Mouse (Mus musculus): ENCODE data around the gene Gpank1. TPM values are rescaled to one million over a fixed set of nuclear protein-coding genes. Genes with fewer than 3 reads are reported as not detected.

The Gpank1 gene
- total RNA-seq, 1 experiment from 2014 or later = 19.0 TPM

- DNase-seq = no peak
These were observed 10.4 kb downstream of the Gpank1 start, which contains the start of gene Apom for GRCm38 (mm10) chr17:35131500-35132173. TSS of gene Apom (minus strand) at chr17:35132050.

GRCm38 (mm10) chr17:35132174-35132560 lies 10.9 kb downstream of the Gpank1 start:
- no peak for DNase-seq

- no peak for DNase-seq
These were observed 12.3 kb downstream of the Gpank1 start for GRCm38 (mm10) chr17:35133517-35133916.

- peak; percentile 93 for DNase-seq
These were observed 13.7 kb downstream of the Gpank1 start, which contains the start of gene Bag6 for GRCm38 (mm10) chr17:35134801-35135590. TSS of gene Bag6 (plus strand) at chr17:35135178.

GRCm38 (mm10) chr17:35135591-35136320 lies 14.5 kb downstream of the Gpank1 start:
- no peak for DNase-seq

- DNase-seq = no peak
These were observed 18.0 kb downstream of the Gpank1 start for GRCm38 (mm10) chr17:35139269-35139668.

GRCm38 (mm10) chr17:35140490-35140996 lies 19.3 kb downstream of the Gpank1 start:
- DNase-seq = peak; percentile 47

GRCm38 (mm10) chr17:35141971-35142370 lies 20.7 kb downstream of the Gpank1 start:
- peak; percentile 84 for DNase-seq

GRCm38 (mm10) chr17:35146139-35146538 lies 24.9 kb downstream of the Gpank1 start:
- DNase-seq = no peak

GRCm38 (mm10) chr17:35147348-35147747 lies 26.1 kb downstream of the Gpank1 start:
- no peak for DNase-seq

GRCm38 (mm10) chr17:35147922-35148639 lies 26.8 kb downstream of the Gpank1 start:
- no peak for DNase-seq

- no peak for DNase-seq
These were observed 30.9 kb downstream of the Gpank1 start for GRCm38 (mm10) chr17:35152121-35152520.

- no peak for DNase-seq
These were observed 31.8 kb downstream of the Gpank1 start for GRCm38 (mm10) chr17:35153077-35153476.

GRCm38 (mm10) chr17:35153931-35154330 lies 32.7 kb downstream of the Gpank1 start:
- no peak for DNase-seq

GRCm38 (mm10) chr17:35154616-35155015 lies 33.4 kb downstream of the Gpank1 start:
- no peak for DNase-seq

GRCm38 (mm10) chr17:35155451-35155850 lies 34.2 kb downstream of the Gpank1 start:
- DNase-seq = no peak

GRCm38 (mm10) chr17:35156461-35157200 lies 35.4 kb downstream of the Gpank1 start:
- no peak for DNase-seq

- no peak for DNase-seq
These were observed 36.0 kb downstream of the Gpank1 start for GRCm38 (mm10) chr17:35157254-35157653.

GRCm38 (mm10) chr17:35157661-35158175 lies 36.5 kb downstream of the Gpank1 start:
- DNase-seq = no peak

GRCm38 (mm10) chr17:35158850-35159593 lies 37.8 kb downstream of the Gpank1 start:
- no peak for DNase-seq
